Mouse (Mus musculus) megakaryocyte, embryonic 14.5 days (primary cell): Measurements from ENCODE around the gene Cdc14a.

Experiments
- FLI1 ChIP-seq: IDR thresholded peaks from 2 replicates; pipeline ENCODE4 v1.6.1; 2012; ENCODE audit warnings: low read length, inconsistent platforms, mixed read lengths
- GATA1 ChIP-seq: IDR thresholded peaks from 3 replicates; pipeline ENCODE4 v1.6.1; 2012; ENCODE audit warnings: mixed read lengths, low read length, inconsistent platforms, borderline replicate concordance

DNA sequence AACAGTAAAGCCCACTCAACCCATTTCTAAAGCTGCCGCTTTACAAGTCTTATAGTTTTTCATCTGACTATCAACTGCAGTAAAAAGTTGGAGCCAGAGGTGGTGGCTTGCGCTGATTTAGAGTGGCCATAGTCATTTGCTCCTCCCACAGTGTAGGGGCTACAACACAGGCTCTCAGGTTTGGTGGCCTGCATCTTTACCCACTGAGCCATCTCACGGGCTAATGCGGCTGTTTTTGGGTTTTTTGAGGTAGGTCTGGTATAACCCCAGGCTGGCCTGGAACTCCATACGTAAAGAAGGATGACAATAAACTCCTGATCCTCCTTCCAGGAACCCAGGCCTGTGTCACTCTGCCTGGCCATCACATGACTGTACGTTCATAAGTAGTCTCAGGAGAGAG, 2.1 kb upstream of the Cdc14a start:
- no peak for TF ChIP-seq GATA1
- no peak for TF ChIP-seq FLI1
